Mouse (Mus musculus): ENCODE measurements at regions not wholly inside any gene's neighbourhood (a gene's known extent, or its start where the extent isn't known, plus 50 kb on each side); places are given as distances from the start of the nearest gene placed in this dataset.
"Not testable (repeated sequence)": the region's sequence is repeated elsewhere in the genome, so short reads cannot be mapped to it uniquely, and the experiment has no call there.

DNA sequence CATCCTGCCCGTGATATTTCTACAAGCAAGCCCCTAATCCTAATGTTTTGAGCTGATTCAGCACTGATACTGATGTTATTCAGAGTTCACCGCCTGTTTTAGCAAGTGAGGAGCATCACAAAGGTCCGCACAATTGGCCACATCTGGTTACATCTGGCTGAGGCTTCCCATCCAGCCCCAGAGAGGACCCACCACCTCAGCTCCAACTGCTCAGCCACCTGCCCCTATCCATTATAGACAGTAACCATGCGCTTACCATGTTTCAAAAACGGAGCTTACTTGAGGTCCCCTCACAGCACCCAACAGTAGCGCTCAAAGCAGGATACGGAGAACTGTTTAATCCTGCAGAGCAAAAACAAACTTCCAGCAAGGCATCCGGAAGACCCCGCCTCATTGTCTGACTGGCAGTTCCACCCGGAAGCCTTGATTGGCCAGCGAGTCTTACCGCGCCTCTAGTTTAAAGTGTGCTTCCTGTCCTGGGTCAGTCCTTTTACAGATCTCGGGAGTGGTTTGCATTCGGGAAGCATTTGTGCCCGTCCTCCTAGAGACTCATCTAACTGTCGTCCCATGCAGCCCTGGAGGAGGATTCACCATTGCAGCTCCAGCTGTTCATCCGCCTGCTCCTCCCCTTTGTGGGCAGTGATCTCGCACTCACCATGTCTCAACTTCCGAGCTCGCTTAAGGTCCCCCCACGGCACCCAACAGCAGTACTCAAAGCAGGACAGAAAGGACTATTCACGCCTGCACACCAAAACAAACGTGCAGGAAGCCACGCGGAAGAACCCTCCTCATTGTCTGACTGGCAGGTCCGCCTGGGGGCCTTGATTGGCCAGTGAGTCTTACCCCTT is 69.9 kb upstream of the Zfp825 start:
- DNase-seq (ENCODE audit: low spot score) = peak; percentile 81

DNA sequence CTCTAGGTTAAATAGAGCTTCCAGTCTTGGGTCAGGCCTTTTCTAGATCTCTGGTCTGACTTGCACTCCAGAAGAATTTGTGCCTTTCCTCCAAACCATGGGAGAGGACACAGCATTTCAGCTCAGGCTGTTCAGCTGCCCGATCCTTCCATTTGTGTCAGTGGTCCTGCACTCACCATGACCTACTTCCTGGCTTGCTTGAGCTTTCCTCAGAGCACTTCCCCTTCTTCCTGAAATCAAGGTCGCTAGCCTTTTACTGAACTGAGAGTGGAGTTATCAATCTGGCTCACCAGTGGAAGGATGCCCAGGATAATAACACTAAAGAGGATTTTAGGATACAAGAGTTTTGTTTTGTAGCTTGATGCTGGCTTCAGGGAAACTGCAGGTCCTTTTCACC is 70.5 kb upstream of the Zfp825 start:
- not testable (repeated sequence) for DNase-seq (ENCODE audit: low spot score)

DNA sequence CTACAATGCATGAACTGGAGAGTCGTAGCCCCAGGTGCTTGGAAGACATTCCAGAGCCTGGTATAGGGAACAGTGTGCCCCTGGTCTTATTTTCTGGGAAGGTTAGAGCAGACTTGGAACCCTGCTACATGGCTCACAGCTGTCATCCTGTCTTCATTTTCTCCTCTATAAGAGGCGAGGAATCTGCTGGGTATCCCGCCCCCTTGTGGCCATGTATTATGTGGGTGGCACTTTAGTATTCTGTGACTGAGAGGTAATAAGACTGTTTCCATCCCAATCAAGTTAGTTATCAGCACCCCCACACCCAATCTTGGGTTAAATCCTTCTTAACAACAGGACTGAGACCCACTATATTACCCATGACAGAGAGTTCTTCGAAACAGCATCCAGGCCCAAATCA is 69.4 kb upstream of the Erap1 start:
- DNase-seq (ENCODE audit: low spot score) = peak; percentile 10

Measured in retina, embryonic 14.5 days (tissue).